Mouse (Mus musculus): ENCODE measurements around the gene Gm815. TPM values are rescaled to one million over a fixed set of nuclear protein-coding genes. Genes with fewer than 3 reads are reported as not detected.

Gm815 gene
- not detected in 2 replicates for polyA plus RNA-seq (2015; fragmentation: Nextera tagmentation; extraction: Ambion mirVana)

DNA sequence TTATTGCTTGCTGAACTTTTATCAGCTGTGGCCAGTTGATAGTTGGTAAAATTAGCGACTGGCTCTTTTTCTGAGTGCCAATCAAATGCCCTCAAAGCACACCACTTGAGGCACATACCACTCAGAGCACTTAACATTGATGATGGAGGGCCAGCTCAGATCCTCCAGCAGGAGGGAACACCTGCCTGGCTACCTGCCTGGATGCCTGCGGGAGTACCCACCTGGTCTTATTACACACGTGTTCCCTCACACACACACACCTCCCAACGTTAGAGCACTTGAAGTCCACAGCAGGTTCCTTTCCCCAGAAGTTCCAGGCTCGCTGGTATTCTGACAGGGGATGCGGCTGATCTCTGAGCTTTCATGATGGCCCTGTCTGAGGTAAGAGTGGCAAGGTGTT, at the start of gene Gm815:
Gene Gm815 (plus strand): TSS at position 266 of the 400 bp plus-strand sequence.
- no peak for ATAC-seq (ENCODE audit: low FRiP score)
- H3K27me3 ChIP-seq: no peaks in the 10 kb centered on the region
- WGBS: 83% methylated on average over 6 of the region's 6 CpGs

DNA sequence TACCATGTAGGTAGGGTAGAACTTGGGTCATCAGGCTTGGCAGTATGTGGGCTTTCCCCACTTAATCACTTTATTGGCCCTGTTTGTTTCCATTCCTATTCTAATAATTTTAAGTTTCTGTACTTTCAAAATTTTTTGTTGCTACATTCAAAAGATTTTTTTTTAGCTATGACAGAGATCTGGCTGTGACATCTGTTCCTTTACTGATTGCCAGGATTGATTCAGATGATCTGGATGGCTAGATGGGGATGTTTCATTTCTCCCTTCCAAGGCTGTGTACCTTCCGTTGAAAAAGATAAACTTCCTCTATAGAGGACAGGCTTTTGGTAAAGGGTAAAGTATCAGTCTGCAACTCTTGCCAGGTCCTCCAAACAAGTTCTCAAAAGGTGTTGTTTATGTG, 48.1 kb upstream of the Gm815 start:
- 80% methylated on average over 1 of the region's 1 CpGs for WGBS
- no peak for ATAC-seq (ENCODE audit: low FRiP score)
- Histone ChIP-seq H3K4me3 (no peak overlapping the region), H3K4me2 (no peak overlapping the region), H3K27ac (no peak overlapping the region), H3K9ac (no peak overlapping the region), H3K4me1 (replicated peaks) (no peaks in the 10 kb centered on the region), H3K9me3 (no peaks in the 10 kb centered on the region), H3K27me3 (0 out of 2 replicates have a peak, but pooled peaks cover 3% of the 10 kb centered on the region), H3K36me3 (no peaks in the 10 kb centered on the region)

More for the DNA sequence above, at the start of gene Gm815:
- Histone ChIP-seq H3K4me3 (no peak within 1 kb of the TSS), H3K4me1 (replicated peaks) (peaks cover 4% of the 10 kb centered on the region; the same call in 1 of the 2 replicates), H3K9ac (no peak within 1 kb of the TSS), H3K4me2 (no peak within 1 kb of the TSS), H3K36me3 (no peaks in the 10 kb centered on the region), H3K9me3 (no peaks in the 10 kb centered on the region), H3K27ac (no peak within 1 kb of the TSS)

DNA sequence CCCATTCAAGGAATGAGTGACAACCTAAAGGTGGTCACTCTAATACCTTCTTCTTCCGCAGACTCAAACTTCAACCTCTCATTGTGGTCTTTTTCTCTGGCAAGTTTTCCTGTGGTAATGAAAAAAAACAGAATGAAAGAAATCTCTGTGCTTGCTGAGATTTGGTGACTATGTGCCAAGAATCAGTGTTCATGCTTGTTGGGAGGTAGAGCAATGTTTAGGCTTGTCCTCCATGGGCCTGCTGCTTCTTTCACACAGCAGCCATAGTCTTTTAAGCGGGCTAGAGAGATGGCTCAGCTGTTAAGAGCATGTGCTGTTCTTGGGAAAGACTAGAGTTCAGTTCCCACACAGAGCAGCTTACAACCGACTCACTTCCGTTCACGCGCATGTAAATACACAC, 41.8 kb upstream of the Gm815 start:
- Histone ChIP-seq H3K9me3 (no peaks in the 10 kb centered on the region), H3K9ac (no peak overlapping the region), H3K36me3 (no peaks in the 10 kb centered on the region), H3K4me1 (replicated peaks) (peaks cover 17% of the 10 kb centered on the region), H3K4me2 (no peak overlapping the region), H3K27ac (peak overlapping the region; percentile 19; the same call in 1 of the 2 replicates), H3K4me3 (no peak overlapping the region), H3K27me3 (no peaks in the 10 kb centered on the region)
- no peak for ATAC-seq (ENCODE audit: low FRiP score)
- 78% methylated on average over 6 of the region's 6 CpGs for WGBS

DNA sequence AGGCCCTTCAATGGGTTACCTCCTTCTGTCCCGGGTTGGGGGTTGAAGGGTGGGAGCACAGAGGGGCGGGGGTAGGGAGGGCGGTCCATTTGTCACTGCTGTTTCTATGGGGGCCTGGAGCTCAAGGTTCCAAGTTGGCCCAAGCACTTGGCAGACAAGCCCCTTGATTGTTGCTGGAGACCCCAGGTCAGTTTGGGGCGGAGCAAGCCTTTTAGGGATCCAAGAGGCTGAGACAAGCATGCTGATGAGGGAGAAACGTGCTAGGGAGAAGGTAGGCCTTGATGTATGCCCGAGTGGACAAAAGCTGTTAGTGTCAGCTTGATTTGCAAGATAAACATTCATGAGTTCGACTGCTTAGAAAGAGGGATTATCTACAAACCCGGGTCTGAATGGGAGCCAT, 40.9 kb upstream of the Gm815 start:
- Histone ChIP-seq H3K9ac (no peak overlapping the region), H3K36me3 (no peaks in the 10 kb centered on the region), H3K9me3 (no peaks in the 10 kb centered on the region), H3K4me3 (peak overlapping the region; percentile 47), H3K27me3 (no peaks in the 10 kb centered on the region), H3K4me2 (peak overlapping the region; percentile 61), H3K4me1 (replicated peaks) (peaks cover 17% of the 10 kb centered on the region), H3K27ac (peak overlapping the region; percentile 99)
- WGBS: 5% methylated on average over 8 of the region's 8 CpGs
- peak; percentile 84 for ATAC-seq (ENCODE audit: low FRiP score)

DNA sequence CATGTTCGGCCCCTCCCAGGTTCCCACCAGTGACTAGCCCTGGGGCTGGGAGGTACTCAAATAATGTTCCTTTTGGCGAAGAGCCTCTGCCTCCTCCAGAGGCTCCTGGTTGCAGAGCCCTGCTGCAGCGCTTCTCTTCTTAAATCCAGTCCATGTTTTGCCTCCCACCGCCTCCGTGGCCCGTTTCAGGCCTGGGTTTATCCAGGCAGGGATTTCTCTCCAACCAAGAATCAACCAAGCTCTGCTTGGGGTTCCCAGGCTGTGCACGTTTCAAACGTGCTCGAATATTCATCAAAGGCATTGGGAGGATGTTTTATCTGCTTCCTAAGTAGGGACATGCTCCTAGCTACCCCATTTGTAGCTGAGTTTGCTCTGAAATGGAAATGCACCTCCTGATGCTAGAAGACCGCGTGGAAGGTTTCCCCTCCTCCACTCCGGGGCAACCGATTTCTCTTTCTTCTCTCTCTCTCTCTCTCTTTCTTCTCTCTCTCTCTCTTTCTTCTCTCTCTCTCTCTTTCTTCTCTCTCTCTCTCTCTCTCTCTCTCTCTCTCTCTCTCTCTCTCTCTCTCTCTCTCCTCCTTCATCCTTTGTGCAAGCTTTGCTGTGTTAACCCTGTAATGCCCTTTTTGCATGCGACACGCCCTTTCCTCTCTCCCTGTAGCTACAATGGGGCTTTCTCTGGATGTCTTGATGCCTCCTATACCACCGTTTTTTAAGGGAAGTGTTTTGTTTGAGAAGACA, 40.2 kb upstream of the Gm815 start:
- Histone ChIP-seq H3K4me1 (replicated peaks) (peaks cover 17% of the 10 kb centered on the region), H3K9ac (peak overlapping the region; percentile 73), H3K4me3 (peak overlapping the region; percentile 47), H3K36me3 (no peaks in the 10 kb centered on the region), H3K27me3 (no peaks in the 10 kb centered on the region), H3K9me3 (no peaks in the 10 kb centered on the region), H3K4me2 (peak overlapping the region; percentile 61), H3K27ac (peak overlapping the region; percentile 99)
- under 1% methylated on average over 16 of the region's 16 CpGs for WGBS
- peak; percentile 94 for ATAC-seq (ENCODE audit: low FRiP score)

DNA sequence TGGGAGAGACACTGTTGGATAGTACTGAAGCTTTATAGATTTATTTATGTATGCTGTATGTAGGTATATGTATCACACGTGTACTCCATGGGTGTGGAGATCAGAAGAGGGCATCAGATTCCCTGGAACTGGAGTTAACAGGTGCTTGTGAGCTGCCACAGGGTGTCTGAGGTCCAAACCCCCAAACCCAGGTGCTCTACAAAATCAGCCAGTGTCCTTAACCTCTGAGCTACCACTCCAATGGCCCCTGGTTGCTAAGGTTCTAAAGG, 39.7 kb upstream of the Gm815 start:
- peak overlapping the region; percentile 61 for H3K4me2 ChIP-seq
- 0% methylated on average over 1 of the region's 1 CpGs for WGBS
- peak overlapping the region; percentile 73 for H3K9ac ChIP-seq
- H3K4me3 ChIP-seq: peak overlapping the region; percentile 47
- ATAC-seq (ENCODE audit: low FRiP score): peak; percentile 37
- peaks cover 17% of the 10 kb centered on the region for H3K4me1 ChIP-seq (replicated peaks)
- H3K27me3 ChIP-seq: no peaks in the 10 kb centered on the region
- H3K27ac ChIP-seq: peak overlapping the region; percentile 99
- no peaks in the 10 kb centered on the region for H3K36me3 ChIP-seq
- no peaks in the 10 kb centered on the region for H3K9me3 ChIP-seq

DNA sequence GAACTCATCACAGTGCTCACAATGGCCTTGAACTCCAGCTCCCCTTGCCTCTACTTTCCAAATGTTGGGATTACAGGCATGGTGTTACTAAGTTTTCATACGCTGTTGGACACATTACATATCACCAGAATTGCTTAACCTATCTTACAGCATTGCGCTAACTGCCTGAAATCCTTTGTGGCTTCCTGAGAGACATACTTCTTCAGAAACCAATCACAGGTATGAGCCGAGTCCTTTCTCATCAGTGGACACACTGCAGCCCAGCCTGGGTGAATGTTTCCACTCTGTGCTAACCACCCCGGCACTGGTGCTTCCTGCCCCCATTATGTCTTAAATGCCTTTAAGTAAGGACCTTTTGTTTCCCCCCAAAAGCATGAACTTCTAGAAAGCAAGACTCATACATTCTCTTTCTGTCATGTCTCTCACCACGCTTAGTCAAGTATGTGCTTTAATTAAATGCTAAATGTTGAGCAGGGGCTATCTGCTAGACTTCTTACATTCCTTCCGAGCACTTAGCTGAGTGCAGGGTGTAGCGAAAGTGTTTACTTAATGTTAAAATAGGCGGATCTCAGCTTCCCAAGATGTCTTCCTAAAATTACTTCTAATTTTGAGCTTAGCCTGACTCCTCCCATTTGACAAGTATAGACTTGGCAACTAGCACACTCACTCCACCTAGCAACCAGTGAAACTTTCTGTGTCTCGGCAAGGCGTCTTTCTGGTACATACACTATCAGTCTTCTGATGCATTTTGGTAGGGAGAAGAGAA, 34.5 kb upstream of the Gm815 start:
- Histone ChIP-seq H3K36me3 (no peaks in the 10 kb centered on the region), H3K4me2 (no peak overlapping the region), H3K27me3 (no peaks in the 10 kb centered on the region), H3K9me3 (no peaks in the 10 kb centered on the region), H3K4me1 (replicated peaks) (peaks cover 4% of the 10 kb centered on the region), H3K27ac (no peak overlapping the region), H3K9ac (no peak overlapping the region), H3K4me3 (no peak overlapping the region)
- ATAC-seq (ENCODE audit: low FRiP score): no peak
- WGBS: 68% methylated on average over 10 of the region's 10 CpGs

DNA sequence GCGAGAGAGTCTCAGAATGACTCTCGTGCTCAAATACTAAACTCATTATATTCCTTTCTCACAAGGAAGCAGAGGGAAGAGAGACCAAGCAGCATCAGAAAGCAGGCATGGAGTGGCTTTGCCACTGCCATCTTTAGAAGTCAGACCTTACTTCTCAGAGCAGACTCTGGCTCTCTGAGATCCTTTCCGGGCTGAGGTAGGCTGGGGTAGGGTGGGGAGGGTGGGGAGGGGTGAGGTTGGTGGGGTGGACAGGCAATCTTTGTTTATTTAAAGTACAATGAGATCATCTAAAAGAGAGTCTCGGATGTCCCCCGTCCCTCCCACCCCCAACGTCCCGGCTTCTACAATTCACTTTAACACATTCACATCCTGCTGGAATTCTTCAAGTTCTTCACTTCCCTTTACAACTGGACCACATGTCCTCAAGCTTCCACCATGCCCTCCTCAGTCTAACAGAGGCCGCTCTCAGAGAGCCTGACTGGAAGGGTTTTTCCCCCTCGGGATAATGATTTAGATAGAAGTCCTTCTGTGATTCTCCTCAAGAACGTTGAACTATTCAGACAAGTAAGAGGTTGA, 33.3 kb upstream of the Gm815 start:
- ATAC-seq (ENCODE audit: low FRiP score): no peak
- WGBS: 59% methylated on average over 10 of the region's 10 CpGs
- Histone ChIP-seq H3K9me3 (no peaks in the 10 kb centered on the region), H3K4me3 (no peak overlapping the region), H3K9ac (no peak overlapping the region), H3K36me3 (no peaks in the 10 kb centered on the region), H3K27me3 (no peaks in the 10 kb centered on the region), H3K27ac (no peak overlapping the region), H3K4me2 (no peak overlapping the region), H3K4me1 (replicated peaks) (no peaks in the 10 kb centered on the region)

DNA sequence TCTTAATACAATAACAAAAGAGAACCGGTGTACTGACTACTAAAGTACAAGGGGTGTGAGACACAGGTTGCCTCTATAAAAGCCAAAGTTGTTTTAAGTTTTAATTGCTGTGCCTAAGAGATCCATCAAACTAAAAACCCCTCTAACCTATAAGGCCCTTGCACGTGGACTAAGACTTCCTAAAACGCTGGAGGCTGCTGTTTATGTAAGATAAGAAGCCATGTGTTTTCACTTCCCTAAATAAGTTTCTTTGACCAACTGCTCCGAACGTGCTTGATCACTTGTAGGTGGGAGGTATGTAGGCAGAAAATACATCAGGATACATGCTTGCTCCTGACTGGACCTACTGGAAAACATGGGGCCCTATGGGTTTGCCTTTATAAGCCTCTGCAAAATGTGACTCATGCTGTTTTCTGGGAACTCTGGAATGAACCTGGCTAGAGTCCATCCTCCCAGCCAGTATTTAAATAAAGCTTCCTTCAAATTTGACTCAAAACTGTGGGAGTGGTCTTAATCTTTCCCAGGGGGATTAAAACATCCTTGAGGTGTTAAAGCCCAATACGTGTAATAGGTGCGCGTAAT, 31.9 kb upstream of the Gm815 start:
- Histone ChIP-seq H3K27ac (no peak overlapping the region), H3K4me2 (no peak overlapping the region), H3K27me3 (no peaks in the 10 kb centered on the region), H3K4me1 (replicated peaks) (peaks cover 5% of the 10 kb centered on the region), H3K9me3 (no peaks in the 10 kb centered on the region), H3K36me3 (no peaks in the 10 kb centered on the region), H3K9ac (no peak overlapping the region), H3K4me3 (no peak overlapping the region)
- ATAC-seq (ENCODE audit: low FRiP score): no peak
- 86% methylated on average over 8 of the region's 8 CpGs for WGBS

DNA sequence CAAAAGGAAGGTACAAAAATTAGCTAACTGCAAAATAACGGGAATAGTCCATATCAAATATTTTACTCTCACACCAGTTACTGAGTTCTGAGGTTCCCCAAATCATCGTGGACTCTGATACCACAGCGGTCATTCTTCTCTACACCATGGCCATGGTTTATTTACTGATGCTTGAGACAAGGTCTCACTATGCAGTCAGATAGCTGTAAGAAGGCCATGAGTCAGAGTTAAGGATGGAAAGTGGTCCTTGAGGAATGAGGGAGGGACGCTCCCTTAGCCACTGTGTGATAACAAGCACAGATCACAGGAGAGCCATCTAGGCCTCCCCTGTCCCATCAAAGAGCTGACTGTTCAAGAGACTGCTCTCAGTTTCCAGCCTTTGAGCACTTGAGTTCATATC, 31.0 kb upstream of the Gm815 start:
- WGBS: 97% methylated on average over 4 of the region's 4 CpGs
- no peak overlapping the region for H3K4me3 ChIP-seq

DNA sequence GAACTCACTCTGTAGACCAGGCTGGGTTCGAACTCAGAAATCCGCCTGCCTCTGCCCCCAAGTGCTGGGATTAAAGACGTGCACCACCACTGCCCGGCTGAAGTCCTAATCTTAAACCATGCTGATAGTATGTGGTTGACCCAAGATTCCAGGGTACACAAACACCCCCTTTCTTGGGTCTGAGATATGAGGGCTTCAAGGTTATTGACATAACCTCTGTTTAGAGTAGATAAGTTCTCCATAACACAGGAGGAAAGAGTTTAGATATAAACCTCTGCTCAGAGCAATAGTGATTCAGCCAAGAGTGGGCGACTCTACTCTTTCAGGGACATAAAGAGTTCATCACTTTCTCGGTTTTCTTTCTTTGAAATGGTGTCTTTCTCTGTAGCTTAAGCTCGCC, 30.5 kb upstream of the Gm815 start:
- Histone ChIP-seq H3K4me2 (no peak overlapping the region), H3K27me3 (no peaks in the 10 kb centered on the region), H3K27ac (no peak overlapping the region), H3K4me1 (replicated peaks) (peaks cover 13% of the 10 kb centered on the region), H3K36me3 (no peaks in the 10 kb centered on the region), H3K9me3 (no peaks in the 10 kb centered on the region), H3K4me3 (no peak overlapping the region), H3K9ac (no peak overlapping the region)
- no peak for ATAC-seq (ENCODE audit: low FRiP score)
- WGBS: 88% methylated on average over 7 of the region's 7 CpGs

More for the DNA sequence above, 31.0 kb upstream of the Gm815 start:
- no peaks in the 10 kb centered on the region for H3K36me3 ChIP-seq
- peaks cover 13% of the 10 kb centered on the region for H3K4me1 ChIP-seq (replicated peaks)
- no peak overlapping the region for H3K27ac ChIP-seq
- ATAC-seq (ENCODE audit: low FRiP score): no peak
- H3K9me3 ChIP-seq: no peaks in the 10 kb centered on the region
- H3K9ac ChIP-seq: no peak overlapping the region
- H3K4me2 ChIP-seq: no peak overlapping the region
- no peaks in the 10 kb centered on the region for H3K27me3 ChIP-seq

DNA sequence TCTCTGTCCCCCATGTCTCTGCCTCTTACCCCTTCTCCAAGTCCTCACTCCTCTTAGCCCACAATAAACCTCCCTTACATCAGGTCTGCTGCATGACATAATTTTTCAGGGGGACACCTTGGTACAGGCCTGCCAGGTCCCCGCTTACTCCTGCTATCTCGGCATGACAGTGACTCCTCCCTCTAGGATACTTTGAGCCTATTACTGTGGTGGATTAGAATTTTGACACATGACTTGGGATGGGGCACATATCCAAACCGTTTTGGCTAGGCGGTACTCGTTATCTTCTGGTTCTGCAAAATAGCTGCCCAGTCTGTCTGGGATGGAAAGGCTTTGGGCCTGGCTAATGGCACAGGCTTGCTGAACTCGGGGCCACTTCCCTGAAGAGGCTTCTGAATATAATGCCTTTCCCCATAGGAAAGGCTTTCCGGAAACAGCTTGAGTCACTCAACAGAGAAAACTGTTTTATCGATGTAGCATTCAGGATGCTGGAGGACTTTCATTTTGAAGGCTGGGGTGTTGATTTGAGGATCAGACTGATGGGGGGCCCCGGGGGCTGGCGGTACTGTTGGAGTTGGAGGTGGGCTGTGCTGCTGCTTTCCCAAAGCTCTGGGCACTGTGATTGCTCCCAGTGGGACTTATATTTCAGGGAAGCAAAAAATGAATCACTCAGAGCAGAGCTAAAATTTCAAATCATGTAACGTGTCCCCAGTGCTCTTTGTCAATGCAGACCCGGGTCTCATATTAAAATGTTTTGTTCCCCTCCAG, 27.1 kb upstream of the Gm815 start:
- Histone ChIP-seq H3K4me2 (no peak overlapping the region), H3K27ac (peak overlapping the region; percentile 60), H3K27me3 (no peaks in the 10 kb centered on the region), H3K9me3 (no peaks in the 10 kb centered on the region), H3K36me3 (no peaks in the 10 kb centered on the region), H3K4me3 (no peak overlapping the region), H3K4me1 (replicated peaks) (peaks cover 18% of the 10 kb centered on the region), H3K9ac (no peak overlapping the region)
- no peak for ATAC-seq (ENCODE audit: low FRiP score)
- WGBS: 64% methylated on average over 12 of the region's 12 CpGs

Data from hindbrain, embryonic 13.5 days (tissue).